Mouse (Mus musculus): ENCODE measurements at regions not wholly inside any gene's neighbourhood (a gene's known extent, or its start where the extent isn't known, plus 50 kb on each side); places are given as distances from the start of the nearest gene placed in this dataset.
"Not testable (repeated sequence)": the region's sequence is repeated elsewhere in the genome, so short reads cannot be mapped to it uniquely, and the experiment has no call there.

GRCm38 (mm10) chr6:60445591-60445990 lies 384.1 kb downstream of the Snca start:
- peak overlapping the region; percentile 49 for H3K27ac ChIP-seq
- no peak for TF ChIP-seq CTCF (conservative IDR thresholded peaks at IDR 0.05)
- DNase-seq (ENCODE audit: low spot score in 2 of 2) = no peak
- no peak overlapping the region for H3K4me3 ChIP-seq

GRCm38 (mm10) chr6:60441952-60442351 lies 387.7 kb downstream of the Snca start:
- Histone ChIP-seq H3K4me3 (no peak overlapping the region), H3K27ac (no peak overlapping the region)
- no peak for TF ChIP-seq CTCF (conservative IDR thresholded peaks at IDR 0.05)
- DNase-seq (ENCODE audit: low spot score in 2 of 2) = no peak

- no peak overlapping the region for H3K27ac ChIP-seq
- no peak for DNase-seq (ENCODE audit: low spot score in 2 of 2)
- TF ChIP-seq CTCF (conservative IDR thresholded peaks at IDR 0.05) = no peak
- H3K4me3 ChIP-seq = no peak overlapping the region
Observed at GRCm38 (mm10) chr6:60411669-60412068, 418.0 kb downstream of the Snca start.

- no peak for DNase-seq (ENCODE audit: low spot score in 2 of 2)
Observed at GRCm38 (mm10) chr6:60411239-60411638, 418.4 kb downstream of the Snca start.

GRCm38 (mm10) chr6:60410051-60410785 lies 419.4 kb downstream of the Snca start:
- TF ChIP-seq CTCF (conservative IDR thresholded peaks at IDR 0.05) = no peak
- no peak for DNase-seq (ENCODE audit: low spot score in 2 of 2)
- H3K27ac ChIP-seq = no peak overlapping the region
- H3K4me3 ChIP-seq = no peak overlapping the region

More at GRCm38 (mm10) chr6:60411239-60411638, 418.4 kb downstream of the Snca start:
- Histone ChIP-seq H3K27ac (no peak overlapping the region), H3K4me3 (no peak overlapping the region)
- no peak for TF ChIP-seq CTCF (conservative IDR thresholded peaks at IDR 0.05)

GRCm38 (mm10) chr6:60409094-60409493 lies 420.6 kb downstream of the Snca start:
- no peak for TF ChIP-seq CTCF (conservative IDR thresholded peaks at IDR 0.05)
- no peak for DNase-seq (ENCODE audit: low spot score in 2 of 2)
- H3K4me3 ChIP-seq = no peak overlapping the region
- no peak overlapping the region for H3K27ac ChIP-seq

- TF ChIP-seq CTCF (conservative IDR thresholded peaks at IDR 0.05) = no peak
- Histone ChIP-seq H3K4me3 (no peak overlapping the region), H3K27ac (no peak overlapping the region)
- DNase-seq (ENCODE audit: low spot score in 2 of 2) = no peak
Observed at GRCm38 (mm10) chr6:60406861-60407260, 422.8 kb downstream of the Snca start.

GRCm38 (mm10) chr6:60363931-60364330 lies 465.7 kb downstream of the Snca start:
- H3K27ac ChIP-seq; H3K4me3 ChIP-seq; DNase-seq (ENCODE audit: low spot score in 2 of 2): not testable (repeated sequence)

- Histone ChIP-seq H3K4me3 (no peak overlapping the region), H3K27ac (no peak overlapping the region)
- no peak for TF ChIP-seq CTCF (conservative IDR thresholded peaks at IDR 0.05)
- no peak for DNase-seq (ENCODE audit: low spot score in 2 of 2)
Observed at GRCm38 (mm10) chr6:60345448-60345847, 484.2 kb downstream of the Snca start.
